Mouse (Mus musculus) MEL (cell line): ENCODE data around the gene Mapk10. TPM values are rescaled to one million over a fixed set of nuclear protein-coding genes. Genes with fewer than 3 reads are reported as not detected.
"Not testable (repeated sequence)": the region's sequence is repeated elsewhere in the genome, so short reads cannot be mapped to it uniquely, and the experiment has no call there.

Source experiments
- DNase-seq: peaks from one replicate; pipeline ENCODE4 v3.0.0; 2011; ENCODE audit warnings: low read depth, low spot score
- H3K27ac ChIP-seq: 2 replicates; pipeline ENCODE4 v1.5.1; 2012; ENCODE audit warnings: low read depth, mild to moderate bottlenecking, control low read depth, low read length, moderate library complexity; ENCODE audit not compliant: control insufficient read depth
- H3K27me3 ChIP-seq, 2 experiments: fragments of 150-350 bp in 1 of 2; sonication (generic) in 1 of 2; 2 replicates each; pipeline ENCODE4 v1.6.1; 2012; ENCODE audit warnings: low read length in 2 of 2, mild to moderate bottlenecking in 2 of 2, improper control_type of control experiment in 1 of 2, moderate library complexity in 1 of 2; ENCODE audit not compliant: insufficient read depth in 2 of 2, control insufficient read depth in 1 of 2
- H3K36me3 ChIP-seq, 2 experiments: 2 replicates each; pipeline ENCODE4 v1.6.1; 2012 to 2014; ENCODE audit warnings: low read length in 2 of 2, improper control_type of control experiment in 1 of 2, inconsistent platforms in 1 of 2, mild to moderate bottlenecking in 1 of 2; ENCODE audit not compliant: insufficient read depth in 2 of 2, control insufficient read depth in 1 of 2
- H3K4me1 ChIP-seq, 2 experiments: fragments of 150-350 bp in 1 of 2; sonication (generic) in 1 of 2; 2 replicates each; pipeline ENCODE4 v1.6.1; 2012; ENCODE audit warnings: low read length in 2 of 2, improper control_type of control experiment in 1 of 2, mild to moderate bottlenecking in 1 of 2; ENCODE audit not compliant: insufficient read depth in 2 of 2, control insufficient read depth in 1 of 2
- H3K4me3 ChIP-seq, 2 experiments: fragments of 150-350 bp in 1 of 2; sonication (generic) in 1 of 2; 2 replicates each; pipeline ENCODE4 v1.5.1; 2012; ENCODE audit warnings: low read depth in 2 of 2, low read length in 2 of 2, mild to moderate bottlenecking in 2 of 2, moderate library complexity in 2 of 2, control low read depth in 1 of 2, improper control_type of control experiment in 1 of 2; ENCODE audit not compliant: control insufficient read depth in 1 of 2, insufficient read depth in 1 of 2
- H3K79me2 ChIP-seq: 2 replicates; pipeline ENCODE4 v1.6.1; 2012; ENCODE audit warnings: mild to moderate bottlenecking, low read length, moderate library complexity; ENCODE audit not compliant: control insufficient read depth, poor library complexity, insufficient read depth
- H3K9ac ChIP-seq: 2 replicates; pipeline ENCODE4 v1.6.1; 2012; ENCODE audit warnings: low read depth, mild to moderate bottlenecking, control low read depth, low read length, moderate library complexity; ENCODE audit not compliant: control insufficient read depth, poor library complexity, severe bottlenecking
- H3K9me3 ChIP-seq: fragments of 150-350 bp; sonication (generic); replicated peaks from 2 replicates; pipeline ENCODE4 v1.6.1; 2012; ENCODE audit warnings: mild to moderate bottlenecking, low read length, improper control_type of control experiment, moderate library complexity; ENCODE audit not compliant: insufficient read depth
- CHD1 ChIP-seq: IDR thresholded peaks from 2 replicates; pipeline ENCODE4 v1.6.1; 2012; ENCODE audit warnings: low read depth, mild to moderate bottlenecking, inconsistent platforms, low read length, improper control_type of control experiment
- CTCF ChIP-seq, 3 experiments: IDR thresholded peaks in 2 of 3; conservative IDR thresholded peaks in 1 of 3; 2 replicates each; pipeline ENCODE4 v1.5.1; 2011 to 2012; ENCODE audit warnings: low read length in 3 of 3, low read depth in 2 of 3, mild to moderate bottlenecking in 2 of 3, improper control_type of control experiment in 1 of 3, inconsistent platforms in 1 of 3, mixed read lengths in 1 of 3, moderate library complexity in 1 of 3; ENCODE audit not compliant: control insufficient read depth in 1 of 3, insufficient read depth in 1 of 3, poor library complexity in 1 of 3, severe bottlenecking in 1 of 3
- EP300 ChIP-seq, 2 experiments: IDR thresholded peaks; 2 replicates each; pipeline ENCODE4 v1.6.1; 2011; ENCODE audit warnings: improper control_type of control experiment in 2 of 2, low read length in 2 of 2, low read depth in 1 of 2, mild to moderate bottlenecking in 1 of 2
- GATA1 ChIP-seq: IDR thresholded peaks from 2 replicates; pipeline ENCODE4 v1.6.1; 2011; ENCODE audit warnings: low read depth, low read length, improper control_type of control experiment
- MAFK ChIP-seq: IDR thresholded peaks from 2 replicates; pipeline ENCODE4 v1.6.1; 2011; ENCODE audit warnings: low read depth, mild to moderate bottlenecking, low read length, improper control_type of control experiment, borderline replicate concordance
- MAZ ChIP-seq: IDR thresholded peaks from 2 replicates; pipeline ENCODE4 v1.6.1; 2012; ENCODE audit warnings: low read depth, mild to moderate bottlenecking, inconsistent platforms, low read length, improper control_type of control experiment
- MEF2A ChIP-seq: IDR thresholded peaks from 2 replicates; pipeline ENCODE4 v1.6.1; 2014; ENCODE audit warnings: low read depth, mild to moderate bottlenecking, inconsistent platforms, low read length, improper control_type of control experiment; ENCODE audit not compliant: poor library complexity, insufficient replicate concordance, severe bottlenecking; ENCODE audit errors: extremely low read depth
- MYB ChIP-seq: IDR thresholded peaks from 2 replicates; pipeline ENCODE4 v1.6.1; 2011; ENCODE audit warnings: mild to moderate bottlenecking, low read depth, low read length, improper control_type of control experiment
- MYC ChIP-seq: IDR thresholded peaks from 2 replicates; pipeline ENCODE4 v1.6.1; 2011; ENCODE audit warnings: low read depth, mild to moderate bottlenecking, low read length, improper control_type of control experiment, moderate library complexity
- NELFE ChIP-seq: IDR thresholded peaks from 2 replicates; pipeline ENCODE4 v1.6.1; 2011; ENCODE audit warnings: low read depth, low read length, improper control_type of control experiment
- NRF1 ChIP-seq: IDR thresholded peaks from 2 replicates; pipeline ENCODE4 v1.6.1; 2014; ENCODE audit warnings: low read depth, mild to moderate bottlenecking, inconsistent platforms, low read length, improper control_type of control experiment, moderate library complexity; ENCODE audit not compliant: poor library complexity, insufficient read depth, severe bottlenecking
- POLR2A ChIP-seq, 2 experiments: IDR thresholded peaks; 2 replicates each; pipeline ENCODE4 v1.6.1; 2011 to 2012; ENCODE audit warnings: low read length in 2 of 2, mild to moderate bottlenecking in 2 of 2, control low read depth in 1 of 2, improper control_type of control experiment in 1 of 2, low read depth in 1 of 2, moderate library complexity in 1 of 2; ENCODE audit not compliant: control insufficient read depth in 1 of 2, insufficient read depth in 1 of 2, poor library complexity in 1 of 2
- POLR2AphosphoS2 ChIP-seq: IDR thresholded peaks from 2 replicates; pipeline ENCODE4 v1.6.1; 2011; ENCODE audit warnings: low read length, improper control_type of control experiment
- RCOR1 ChIP-seq: IDR thresholded peaks from 2 replicates; pipeline ENCODE4 v1.6.1; 2012; ENCODE audit warnings: low read depth, mild to moderate bottlenecking, inconsistent platforms, low read length, improper control_type of control experiment
- SMC3 ChIP-seq: IDR thresholded peaks from 2 replicates; pipeline ENCODE4 v1.6.1; 2011; ENCODE audit warnings: low read depth, low read length, improper control_type of control experiment
- ZC3H11A ChIP-seq: IDR thresholded peaks from 2 replicates; pipeline ENCODE4 v1.6.1; 2012; ENCODE audit warnings: low read depth, mild to moderate bottlenecking, inconsistent platforms, low read length, improper control_type of control experiment
- polyA plus RNA-seq, 2 experiments: library from polyadenylated mRNA; stranded (reverse) in 1 of 2; unstranded in 1 of 2; fragments of >175 nt in 1 of 2; fragments of >200 nt in 1 of 2; gene quantifications; 2 replicates each; pipeline versions ENCODE4 v1.2.1 to v1.2.4; 2012; ENCODE audit warnings: low replicate concordance in 2 of 2, low read depth in 1 of 2; ENCODE audit not compliant: insufficient read length in 2 of 2, insufficient read depth in 1 of 2, missing spikeins in 1 of 2
- total RNA-seq: library from RNA; depleted of rRNA; stranded (reverse); fragments of 300-350 nt; gene quantifications from 2 replicates; pipeline ENCODE4 v1.2.3, GENCODE M21; 2012

Gene Mapk10
- total and polyA plus RNA-seq, 3 experiments, result not detected

GRCm38 (mm10) chr5:102947061-102947711 lies 263.9 kb downstream of the Mapk10 start:
- TF ChIP-seq MAFK (no peak), EP300 (IDR thresholded peaks at IDR 0.05; ENCODE audit: low read depth in 1 of 2, low read length in 2 of 2) (no peak), MAZ (no peak), NRF1 (no peak), ZC3H11A (no peak), RCOR1 (no peak), CTCF (IDR thresholded peaks at IDR 0.05 in 2 of 3, conservative IDR thresholded peaks at IDR 0.05 in 1 of 3; ENCODE audit: control insufficient read depth in 1 of 3, insufficient read depth in 1 of 3, low read depth in 2 of 3, low read length in 3 of 3, poor library complexity in 1 of 3, severe bottlenecking in 1 of 3) (no peak), GATA1 (no peak), POLR2A (IDR thresholded peaks at IDR 0.05; ENCODE audit: control insufficient read depth in 1 of 2, insufficient read depth in 1 of 2, low read depth in 1 of 2, low read length in 2 of 2, poor library complexity in 1 of 2) (no peak), CHD1 (no peak), MEF2A (no peak), MYC (no peak), NELFE (no peak), POLR2AphosphoS2 (no peak), MYB (no peak), SMC3 (no peak)
- DNase-seq, result no peak
- H3K36me3 ChIP-seq, result no peaks in the 10 kb centered on the region
- H3K27ac ChIP-seq, result no peak overlapping the region
- H3K4me3 ChIP-seq, result no peak overlapping the region
- H3K27me3 ChIP-seq, result no peaks in the 10 kb centered on the region
- no peaks in the 10 kb centered on the region for H3K4me1 ChIP-seq
- no peak overlapping the region for H3K9ac ChIP-seq
- H3K9me3 ChIP-seq, result no peaks in the 10 kb centered on the region
- no peaks in the 10 kb centered on the region for H3K79me2 ChIP-seq

DNA sequence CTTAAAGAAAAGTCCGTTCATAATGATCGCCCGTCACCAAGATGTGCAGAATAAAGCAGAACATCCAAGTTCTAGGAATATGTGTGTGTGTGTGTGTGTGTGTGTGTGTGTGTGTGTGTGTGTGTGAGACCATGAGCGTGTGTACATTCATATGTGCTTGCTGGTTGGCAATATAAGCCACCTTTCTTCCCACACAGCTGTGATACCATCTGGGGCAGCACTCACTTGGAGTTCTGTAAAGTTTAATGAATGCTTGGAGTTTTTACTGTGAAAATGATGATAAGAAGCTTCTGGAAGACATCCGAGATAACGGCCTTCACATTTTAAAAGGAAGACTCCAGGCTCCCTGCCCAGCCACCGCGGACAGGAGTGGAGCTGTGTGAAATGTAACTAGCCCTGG lies 264.5 kb downstream of the Mapk10 start:
- H3K27me3 ChIP-seq, result no peaks in the 10 kb centered on the region
- H3K27ac ChIP-seq, result no peak overlapping the region
- H3K79me2 ChIP-seq, result no peaks in the 10 kb centered on the region
- no peak for TF ChIP-seq POLR2AphosphoS2
- no peaks in the 10 kb centered on the region for H3K9me3 ChIP-seq
- no peak overlapping the region for H3K9ac ChIP-seq
- no peaks in the 10 kb centered on the region for H3K36me3 ChIP-seq
- H3K4me3 ChIP-seq, result no peak overlapping the region
- H3K4me1 ChIP-seq, result no peaks in the 10 kb centered on the region
- no peak for DNase-seq

- H3K4me3 ChIP-seq, H3K27ac ChIP-seq, DNase-seq, H3K27me3 ChIP-seq, H3K9ac ChIP-seq, H3K9me3 ChIP-seq, H3K36me3 ChIP-seq, H3K4me1 ChIP-seq, H3K79me2 ChIP-seq: not testable (repeated sequence)
Observed at GRCm38 (mm10) chr5:102943864-102944630, 267.1 kb downstream of the Mapk10 start.
